In the genomic region with DNA sequence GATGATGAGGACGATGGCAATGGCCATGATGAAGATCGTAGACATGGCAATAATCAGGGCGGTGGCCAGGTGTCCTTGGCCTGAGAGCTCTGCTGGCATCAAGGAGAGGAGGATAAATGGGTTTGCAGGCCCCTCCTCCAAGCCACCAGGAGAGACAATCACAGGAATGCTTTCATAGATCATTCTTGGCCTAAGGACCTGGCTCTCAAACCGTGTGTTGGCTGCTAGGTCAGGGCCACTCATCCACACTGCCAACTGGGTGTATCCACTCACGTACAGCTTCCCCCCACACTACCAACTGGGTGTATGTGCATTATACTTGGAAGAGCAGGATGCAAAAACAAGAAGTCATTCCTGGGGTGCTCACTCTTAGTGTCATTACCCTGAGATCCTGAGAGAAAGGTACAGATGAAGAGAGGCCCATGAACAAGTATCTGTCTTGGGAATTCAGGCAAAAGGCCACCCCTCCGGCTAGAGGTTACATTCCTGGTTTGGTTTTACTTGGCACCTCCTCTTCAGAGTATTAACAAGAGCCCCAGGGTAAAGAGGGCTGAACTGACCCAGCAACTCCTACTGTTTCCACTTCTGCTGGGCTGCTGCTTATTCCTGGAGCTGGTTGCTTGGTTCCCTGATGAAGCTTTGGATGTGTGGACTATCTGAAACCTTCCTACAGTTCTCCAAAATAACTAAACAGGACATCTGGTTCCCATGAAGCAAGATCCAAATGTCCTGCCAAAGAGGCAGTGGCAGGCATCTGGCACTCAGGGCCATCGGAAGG, we compare ENCODE assay signal across 13 mouse cellular contexts.
DNase-seq lines count a peak whose midpoint lies in the region; ATAC-seq and TF ChIP-seq lines count a peak whose summit lies in the region.
"Had no signal": no experiment of that assay in that cellular context is flagged by ENCODE, and none has a peak within 500 bp of the region (broad histone marks: within the 10 kb centered on the region; RNA-seq: fewer than 3 reads in every experiment).

No protein-coding gene starts in this region.

- no peaks in the 10 kb centered on the region for H3K9me3 ChIP-seq in kidney, embryonic 15.5 days (replicated peaks)
- H3K9me3 ChIP-seq: forebrain, embryonic 15.5 days; heart, embryonic 15.5 days; limb, embryonic 10.5 days had no signal

- H3K36me3 ChIP-seq in kidney, embryonic 15.5 days = no peaks in the 10 kb centered on the region
- H3K36me3 ChIP-seq: forebrain, embryonic 15.5 days; heart, embryonic 15.5 days; limb, embryonic 10.5 days had no signal

- no peaks in the 10 kb centered on the region for H3K27me3 ChIP-seq in kidney, embryonic 15.5 days
- H3K27me3 ChIP-seq: forebrain, embryonic 15.5 days; heart, embryonic 15.5 days had no signal

- intact Hi-C loops in gastrocnemius, adult 2 months (cut with DNase I) = no loop called here
- intact Hi-C loops in gastrocnemius, postnatal 14 days (cut with DNase I; ENCODE audit: low total_unique reads) = no loop called here
- intact Hi-C loops in heart, postnatal 10 days (cut with DNase I) = no loop called here

- no peak for TF ChIP-seq CTCF in gastrocnemius, adult 2 months (IDR thresholded peaks at IDR 0.05)

- peak; percentile 62 for DNase-seq in gastrocnemius, adult 2 months
- no peak for DNase-seq in gastrocnemius, postnatal 14 days
- peak; percentile 17 to 42 for DNase-seq in kidney, postnatal 36 days
- peak; percentile 54 for DNase-seq in Muller cell, postnatal 12 days (ENCODE audit: inconsistent ontology term)
- peak; percentile 48 to 51 for DNase-seq in heart, postnatal 10 days
- DNase-seq in embryo, embryonic 9.5 days (ENCODE audit: extremely low spot score) = no peak
- DNase-seq: retina, postnatal 1 day had no signal

- H3K9ac ChIP-seq in kidney, embryonic 15.5 days = no peak overlapping the region
- H3K9ac ChIP-seq: forebrain, embryonic 15.5 days; heart, embryonic 15.5 days; liver, embryonic 14.5 days had no signal

- ATAC-seq in kidney, embryonic 15.5 days (replicated peaks; ENCODE audit: low FRiP score) = no peak
- ATAC-seq: forebrain, embryonic 15.5 days had no signal

- 79% methylated on average over 7 of the region's 7 CpGs for WGBS in kidney, embryonic 15.5 days

- H3K27ac ChIP-seq in gastrocnemius, adult 2 months = peak overlapping the region; percentile 71
- no peak overlapping the region for H3K27ac ChIP-seq in kidney, embryonic 15.5 days
- H3K27ac ChIP-seq: forebrain, embryonic 15.5 days; heart, embryonic 15.5 days; layer of hippocampus, adult 2 months; limb, embryonic 10.5 days; liver, embryonic 14.5 days had no signal

- H3K4me1 ChIP-seq in kidney, embryonic 15.5 days = no peaks in the 10 kb centered on the region
- H3K4me1 ChIP-seq: forebrain, embryonic 15.5 days; heart, embryonic 15.5 days; limb, embryonic 10.5 days had no signal

- H3K4me2 ChIP-seq in kidney, embryonic 15.5 days = no peak overlapping the region
- H3K4me2 ChIP-seq: forebrain, embryonic 15.5 days; heart, embryonic 15.5 days had no signal

- H3K4me3 ChIP-seq in gastrocnemius, adult 2 months = no peak overlapping the region
- no peak overlapping the region for H3K4me3 ChIP-seq in kidney, embryonic 15.5 days (replicated peaks)
- H3K4me3 ChIP-seq: forebrain, embryonic 15.5 days; heart, embryonic 15.5 days; layer of hippocampus, adult 2 months; limb, embryonic 10.5 days had no signal

Comparison
In these comparisons a context has a peak if more than half of its experiments do, and no peak if none do; other contexts are left out.
1. DNase-seq: peak in gastrocnemius, adult 2 months (single experiment), kidney, postnatal 36 days (2 of 2), Muller cell, postnatal 12 days (single experiment) and heart, postnatal 10 days (2 of 2); none in gastrocnemius, postnatal 14 days (single experiment) and embryo, embryonic 9.5 days (single experiment).